9 mouse cellular contexts compared by ENCODE assay signal in genomic region chr5:120490679-120491192, GRCm38 (mm10). TPM values are rescaled to one million over a fixed set of nuclear protein-coding genes. Genes with fewer than 3 reads are reported as not detected.
DNase-seq lines count a peak whose midpoint lies in the region; ATAC-seq and TF ChIP-seq lines count a peak whose summit lies in the region.
"Had no signal": no experiment of that assay in that cellular context is flagged by ENCODE, and none has a peak within 500 bp of the region (broad histone marks: within the 10 kb centered on the region; RNA-seq: fewer than 3 reads in every experiment).

No protein-coding gene starts in this region.

- H3K9me3 ChIP-seq in heart, embryonic 16.5 days (replicated peaks; ENCODE audit: control insufficient read depth, low read length), result no peaks in the 10 kb centered on the region
- no peaks in the 10 kb centered on the region for H3K9me3 ChIP-seq in stomach, postnatal 0 days (ENCODE audit: control insufficient read depth, low read length)

- no peak overlapping the region for H3K4me3 ChIP-seq in heart, embryonic 16.5 days (ENCODE audit: low read length)
- H3K4me3 ChIP-seq in stomach, postnatal 0 days (ENCODE audit: low read depth, low read length), result no peak overlapping the region

- peaks cover 23% of the 10 kb centered on the region for H3K36me3 ChIP-seq in heart, embryonic 16.5 days (ENCODE audit: control insufficient read depth, insufficient read depth)
- peaks cover 17% of the 10 kb centered on the region for H3K36me3 ChIP-seq in stomach, postnatal 0 days (ENCODE audit: control insufficient read depth, insufficient read depth, low read length)

- H3K9ac ChIP-seq in heart, embryonic 16.5 days (ENCODE audit: low read length), result peak overlapping the region; percentile 34
- 0 out of 2 replicates have a peak overlapping the region, but pooled peaks have one; percentile 13 for H3K9ac ChIP-seq in stomach, postnatal 0 days (ENCODE audit: low read length)

- peak; percentile 64 for ATAC-seq in heart, embryonic 16.5 days (replicated peaks; ENCODE audit: extremely low read depth, insufficient read depth, low FRiP score)
- no peak for ATAC-seq in stomach, postnatal 0 days (ENCODE audit: low FRiP score, low TSS enrichment)
- no peak for ATAC-seq in frontal cortex, adult (ENCODE audit: low TSS enrichment)

- TF ChIP-seq CTCF in stomach, postnatal 0 days (IDR thresholded peaks at IDR 0.05; ENCODE audit: low read depth), result no peak

- peak overlapping the region; percentile 71 for H3K27ac ChIP-seq in heart, embryonic 16.5 days (ENCODE audit: low read length)
- no peak overlapping the region for H3K27ac ChIP-seq in stomach, postnatal 0 days (replicated peaks)
- H3K27ac ChIP-seq: macrophage had no signal

- peaks cover 7% of the 10 kb centered on the region; the same call in 1 of the 2 replicates for H3K4me1 ChIP-seq in heart, embryonic 16.5 days (ENCODE audit: control insufficient read depth, insufficient read depth, low read length)
- no peaks in the 10 kb centered on the region for H3K4me1 ChIP-seq in stomach, postnatal 0 days (replicated peaks; ENCODE audit: control insufficient read depth, insufficient read depth)

- TF ChIP-seq EP300 in stomach, postnatal 0 days (optimal IDR thresholded peaks at IDR 0.05), result no peak

- H3K4me2 ChIP-seq in heart, embryonic 16.5 days (ENCODE audit: low read depth, low read length), result no peak overlapping the region
- no peak overlapping the region for H3K4me2 ChIP-seq in stomach, postnatal 0 days (replicated peaks; ENCODE audit: low read depth)

- peak; percentile 53 for DNase-seq in layer of hippocampus, adult 11-12 months (ENCODE audit: low spot score)
- DNase-seq in layer of hippocampus, adult 9-10 months (ENCODE audit: low spot score), result no peak
- DNase-seq in ES-CJ7 (ENCODE audit: low read depth, low spot score), result peak; percentile 39
- peak; percentile 85 for DNase-seq in adrenal gland, postnatal 14 days
- no peak for DNase-seq in stomach, postnatal 0 days (ENCODE audit: low spot score)
- DNase-seq in retina, embryonic 14.5 days (ENCODE audit: low spot score), result no peak

- H3K27me3 ChIP-seq in heart, embryonic 16.5 days (ENCODE audit: control insufficient read depth, insufficient read depth, low read length), result no peaks in the 10 kb centered on the region
- no peaks in the 10 kb centered on the region for H3K27me3 ChIP-seq in stomach, postnatal 0 days (ENCODE audit: control insufficient read depth, insufficient read depth, low read length)

- 50% methylated on average over 8 of the region's 8 CpGs for WGBS in heart, embryonic 16.5 days
- WGBS in stomach, postnatal 0 days, result 74% methylated on average over 8 of the region's 8 CpGs

RNA-seq across cellular contexts. Expression of gene Plbd2, which starts 12.7 kb away (rescaled TPM):
- total RNA-seq in adrenal gland, postnatal 14 days (2021), result 63.6 and 70.5 TPM in 2 replicates
- polyA plus RNA-seq in heart, embryonic 16.5 days (2015; fragmentation: Nextera tagmentation; extraction: Ambion mirVana), result 43.3 and 44.1 TPM in 2 replicates
- polyA plus RNA-seq in stomach, postnatal 0 days (2015; fragmentation: Nextera tagmentation; extraction: Ambion mirVana), result 42.6 and 45.9 TPM in 2 replicates

RNA-seq across cellular contexts. Expression of gene Sds, which starts 14.4 kb away (rescaled TPM):
- total RNA-seq in adrenal gland, postnatal 14 days (2021), result 3.5 and 28.1 TPM in 2 replicates
- polyA plus RNA-seq in heart, embryonic 16.5 days (2015; fragmentation: Nextera tagmentation; extraction: Ambion mirVana), result 0.56 TPM in 1 of 2 replicates, not detected in the other
- polyA plus RNA-seq in stomach, postnatal 0 days (2015; fragmentation: Nextera tagmentation; extraction: Ambion mirVana), result not detected in 2 replicates
- polyA plus RNA-seq: macrophage had no signal

RNA-seq across cellular contexts. Expression of gene Sdsl, which starts 18.1 kb away (rescaled TPM):
- 43.0 and 43.7 TPM in 2 replicates for total RNA-seq in adrenal gland, postnatal 14 days (2021)
- polyA plus RNA-seq in heart, embryonic 16.5 days (2015; fragmentation: Nextera tagmentation; extraction: Ambion mirVana), result 18.1 TPM in 2 replicates
- 16.2 and 16.8 TPM in 2 replicates for polyA plus RNA-seq in stomach, postnatal 0 days (2015; fragmentation: Nextera tagmentation; extraction: Ambion mirVana)
- polyA plus RNA-seq: macrophage had no signal

RNA-seq across cellular contexts. Expression of gene Slc8b1, which starts 20.2 kb away (rescaled TPM):
- total RNA-seq in adrenal gland, postnatal 14 days (2021), result 33.5 and 35.6 TPM in 2 replicates
- 3.5 and 4.3 TPM in 2 replicates for polyA plus RNA-seq in heart, embryonic 16.5 days (2015; fragmentation: Nextera tagmentation; extraction: Ambion mirVana)
- polyA plus RNA-seq in stomach, postnatal 0 days (2015; fragmentation: Nextera tagmentation; extraction: Ambion mirVana), result 4.9 and 5.2 TPM in 2 replicates

RNA-seq across cellular contexts. Expression of gene Lhx5, which starts 59.2 kb away (rescaled TPM):
- not detected in 2 replicates for total RNA-seq in adrenal gland, postnatal 14 days (2021)
- not detected in 2 replicates for polyA plus RNA-seq in heart, embryonic 16.5 days (2015; fragmentation: Nextera tagmentation; extraction: Ambion mirVana)
- polyA plus RNA-seq in stomach, postnatal 0 days (2015; fragmentation: Nextera tagmentation; extraction: Ambion mirVana), result 0.16 and 0.18 TPM in 2 replicates
- polyA plus RNA-seq: macrophage had no signal

Comparison
In these comparisons a context has a peak if more than half of its experiments do, and no peak if none do; other contexts are left out.
1. DNase-seq: peak in layer of hippocampus, adult 11-12 months (single experiment), ES-CJ7 (single experiment) and adrenal gland, postnatal 14 days (single experiment); none in layer of hippocampus, adult 9-10 months (single experiment), stomach, postnatal 0 days (single experiment) and retina, embryonic 14.5 days (single experiment).